Mouse (Mus musculus): ENCODE results near the gene Cyp1b1.

Gene Cyp1b1

GRCm38 (mm10) chr17:79714931-79715637 lies at the start of gene Cyp1b1:
TSS of gene Cyp1b1 (minus strand) at chr17:79715061.
- DNase-seq: no peak

- DNase-seq: no peak
Measured at GRCm38 (mm10) chr17:79761841-79762240, 47.0 kb upstream of the Cyp1b1 start.

DNA sequence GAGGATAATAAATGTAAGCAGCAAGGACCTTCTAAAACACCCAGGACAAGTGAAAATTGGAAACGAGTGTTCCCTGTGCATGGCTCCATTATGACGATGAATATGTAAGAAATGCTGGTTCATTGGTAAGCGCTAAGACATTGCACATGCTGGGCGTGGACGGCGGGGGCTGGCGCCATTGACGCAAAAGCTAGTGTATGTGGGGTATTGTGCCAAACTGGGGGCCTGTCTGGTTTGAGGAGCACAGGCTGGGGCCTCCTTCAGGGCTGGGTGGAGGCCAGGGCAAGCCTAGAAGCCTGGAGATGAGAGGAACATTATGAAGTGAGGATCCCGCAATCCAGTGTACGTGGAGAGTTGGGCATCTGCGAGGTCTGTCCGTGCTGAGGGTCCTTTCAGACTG lies 39.0 kb upstream of the Cyp1b1 start:
- DNase-seq: no peak

GRCm38 (mm10) chr17:79752836-79753235 lies 38.0 kb upstream of the Cyp1b1 start:
- no peak for DNase-seq

GRCm38 (mm10) chr17:79751661-79752191 lies 36.9 kb upstream of the Cyp1b1 start:
- no peak for DNase-seq

GRCm38 (mm10) chr17:79749647-79750046 lies 34.8 kb upstream of the Cyp1b1 start:
- DNase-seq: no peak

- DNase-seq: no peak
Measured at GRCm38 (mm10) chr17:79746954-79747353, 32.1 kb upstream of the Cyp1b1 start.

GRCm38 (mm10) chr17:79746146-79746591 lies 31.3 kb upstream of the Cyp1b1 start:
- no peak for DNase-seq

- DNase-seq: no peak
Measured at GRCm38 (mm10) chr17:79745051-79745731, 30.3 kb upstream of the Cyp1b1 start.

DNA sequence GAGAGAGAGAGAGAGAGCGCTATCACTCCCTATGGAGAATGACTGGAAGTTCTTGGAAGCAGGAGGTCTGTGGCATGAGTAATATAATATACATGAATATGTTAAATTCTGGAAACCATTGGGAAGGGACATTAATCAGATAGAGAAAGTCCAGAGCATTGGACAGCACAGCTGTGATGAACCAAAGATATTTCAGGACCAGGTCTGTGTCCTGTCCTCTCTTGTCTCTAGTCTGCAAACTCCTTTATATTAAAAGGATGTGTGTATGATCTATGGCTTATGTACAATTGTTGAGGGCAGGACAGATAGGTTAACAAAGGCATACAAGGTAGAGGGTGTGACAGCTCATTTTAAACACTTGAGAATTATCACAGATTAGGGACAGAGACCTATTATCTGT lies 28.6 kb upstream of the Cyp1b1 start:
- no peak for DNase-seq

GRCm38 (mm10) chr17:79742635-79743034 lies 27.8 kb upstream of the Cyp1b1 start:
- no peak for DNase-seq

DNA sequence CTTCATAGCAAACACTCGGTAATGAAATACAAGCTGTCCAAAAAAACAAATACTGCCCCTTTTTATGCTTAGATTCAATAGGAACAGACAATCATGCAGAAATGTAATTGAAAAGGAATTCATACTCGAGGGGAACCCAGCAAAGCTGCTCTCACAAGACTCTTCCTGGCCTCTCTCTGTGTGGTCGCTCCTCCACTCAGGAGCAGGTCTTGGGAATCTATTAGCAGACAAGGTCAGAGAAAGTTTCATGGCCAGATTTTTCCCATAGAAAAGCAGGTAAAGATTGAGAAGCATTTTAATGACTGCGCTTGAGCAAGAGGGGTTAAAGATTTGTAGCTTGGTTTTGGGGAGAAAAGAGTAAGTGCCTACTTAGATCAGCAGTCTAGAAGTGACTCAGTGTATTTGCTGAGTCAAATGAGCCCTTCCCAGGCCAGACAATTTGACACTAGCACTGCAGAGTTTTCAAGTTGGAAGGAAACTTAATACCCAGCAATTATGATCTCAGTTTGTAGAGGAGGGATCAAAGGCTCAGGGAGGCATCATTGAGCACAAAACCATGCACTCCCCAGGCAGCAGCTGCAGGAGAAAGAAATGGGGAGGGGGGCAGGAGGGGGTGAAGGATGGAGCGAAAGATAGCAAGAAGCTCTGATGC lies 24.1 kb upstream of the Cyp1b1 start:
- DNase-seq: no peak

GRCm38 (mm10) chr17:79737598-79737997 lies 22.7 kb upstream of the Cyp1b1 start:
- DNase-seq: no peak

GRCm38 (mm10) chr17:79733039-79733438 lies 18.2 kb upstream of the Cyp1b1 start:
- no peak for DNase-seq

DNA sequence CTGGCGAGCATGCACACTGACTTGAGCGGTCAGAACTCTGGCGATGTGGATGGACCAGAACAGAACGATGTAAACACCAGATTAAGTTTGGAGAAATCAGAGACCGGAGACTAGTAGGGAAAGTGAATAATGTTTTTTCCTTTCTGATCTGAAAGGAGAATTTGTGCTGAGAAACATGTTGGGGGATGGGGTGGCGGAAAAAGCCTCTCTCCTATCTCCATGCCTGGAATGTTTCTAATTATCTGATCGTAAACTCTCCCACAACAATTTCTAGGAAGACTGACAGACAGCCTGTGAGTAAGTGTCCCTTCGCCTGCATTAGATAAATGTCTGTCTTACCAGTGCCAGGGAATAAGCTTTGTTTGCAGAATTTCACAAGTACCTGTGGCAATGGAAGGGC lies 16.1 kb upstream of the Cyp1b1 start:
- DNase-seq: no peak

GRCm38 (mm10) chr17:79728585-79729503 lies 14.0 kb upstream of the Cyp1b1 start:
- no peak for DNase-seq

GRCm38 (mm10) chr17:79728053-79728584 lies 13.3 kb upstream of the Cyp1b1 start:
- no peak for DNase-seq

GRCm38 (mm10) chr17:79726613-79727012 lies 11.8 kb upstream of the Cyp1b1 start:
- DNase-seq: no peak

- no peak for DNase-seq
Measured at GRCm38 (mm10) chr17:79720681-79721080, 5.8 kb upstream of the Cyp1b1 start.

- peak; percentile 72 for DNase-seq
Measured at GRCm38 (mm10) chr17:79715649-79716143, 835 bp upstream of the Cyp1b1 start.

DNA sequence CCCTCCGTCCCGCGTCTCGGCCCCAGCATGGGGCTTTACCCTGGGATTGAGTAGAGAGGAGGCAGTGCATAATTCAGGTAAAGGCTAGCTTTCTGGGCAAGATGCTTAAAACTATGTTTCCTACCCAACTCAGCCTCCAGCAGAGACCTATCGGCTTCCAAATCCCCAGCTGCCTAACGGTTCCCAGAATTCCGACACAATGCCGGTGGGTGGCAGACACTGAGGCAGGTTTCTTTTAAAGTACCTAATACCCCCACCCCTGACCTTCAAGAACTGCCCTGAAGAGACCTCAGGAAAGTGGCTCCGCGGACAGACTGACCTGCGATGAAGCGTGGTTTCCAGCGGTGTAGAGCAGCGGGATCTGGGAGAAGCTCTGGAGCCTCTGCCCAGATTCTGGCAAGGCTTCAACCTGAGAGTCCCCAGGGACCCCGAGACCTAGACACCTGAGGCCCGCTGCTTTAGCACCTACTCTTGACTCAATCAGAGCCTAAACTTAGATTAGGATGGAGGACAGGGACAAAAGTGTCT lies 429 bp downstream of the Cyp1b1 start:
- DNase-seq: no peak

Measured in cerebellum, adult 9-10 months (tissue).